Mouse (Mus musculus) frontal cortex, postnatal 25 days (tissue): ENCODE measurements around the gene Socs7.

Source experiments
- DNase-seq, 2 experiments: peaks; one replicate each; pipeline ENCODE4 v3.0.0; 2022; ENCODE audit warnings: low spot score in 2 of 2

The Socs7 gene

DNA sequence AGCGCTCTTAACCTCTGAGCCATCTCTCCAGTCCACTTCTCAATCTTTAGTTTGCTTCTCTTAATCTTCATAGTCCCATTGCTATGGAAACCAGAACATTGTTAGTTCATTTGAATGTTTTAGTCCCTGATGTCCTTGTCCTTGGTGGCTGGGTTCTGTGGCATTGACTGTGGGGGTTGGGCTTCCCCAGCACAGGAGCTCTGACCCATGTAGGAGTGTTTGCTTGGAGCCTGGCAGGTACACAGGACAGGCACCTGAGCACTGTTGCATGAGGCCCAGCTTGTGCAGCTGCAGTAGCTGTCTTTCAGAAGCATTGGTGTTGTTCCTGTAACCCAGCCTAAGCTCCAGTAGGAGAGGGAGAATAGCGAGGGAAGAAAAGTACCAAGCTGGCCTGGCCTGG is 25.5 kb downstream of the Socs7 start:
- DNase-seq: no peak

DNA sequence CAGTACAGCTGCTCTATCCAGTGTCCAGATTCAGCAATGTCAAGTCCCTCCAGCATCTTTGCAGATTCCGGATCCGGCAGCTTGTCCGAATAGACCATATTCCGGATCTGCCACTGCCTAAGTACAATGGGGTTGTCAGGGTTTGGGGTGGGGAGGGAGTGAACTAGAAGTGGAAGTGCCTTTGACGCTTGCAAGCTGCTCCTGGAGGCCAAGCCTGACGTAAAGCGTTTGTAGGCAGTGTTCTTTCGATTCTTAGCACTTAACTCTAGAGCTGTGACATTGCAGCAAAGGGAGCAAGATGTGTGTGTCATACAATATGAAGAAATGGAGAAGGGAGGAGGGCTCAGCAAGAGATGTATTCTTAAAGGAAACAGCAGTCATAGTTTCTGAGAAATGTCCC is 26.8 kb downstream of the Socs7 start:
- DNase-seq: no peak

DNA sequence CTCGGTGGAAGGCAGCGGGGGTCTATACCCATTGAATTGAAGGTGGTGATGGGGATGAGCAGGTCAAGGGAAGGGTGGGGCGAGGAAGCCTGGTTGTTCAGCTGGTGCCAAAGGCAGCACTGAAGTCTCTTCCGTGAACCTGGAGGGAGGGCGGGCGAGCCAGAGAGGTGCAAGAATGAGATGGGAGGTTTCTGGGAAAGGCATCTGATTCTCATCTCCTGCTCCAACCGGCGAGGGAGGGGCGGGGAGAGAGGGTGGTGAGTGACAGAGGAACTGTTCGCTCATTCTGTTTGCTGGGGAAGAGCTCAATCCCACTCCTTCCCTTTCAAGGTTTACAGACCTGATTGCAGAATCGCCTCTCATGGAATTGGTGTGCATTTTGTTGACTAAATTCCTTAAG is 31.3 kb downstream of the Socs7 start:
- peak in 1 of 2 experiments; percentile 38 for DNase-seq

DNA sequence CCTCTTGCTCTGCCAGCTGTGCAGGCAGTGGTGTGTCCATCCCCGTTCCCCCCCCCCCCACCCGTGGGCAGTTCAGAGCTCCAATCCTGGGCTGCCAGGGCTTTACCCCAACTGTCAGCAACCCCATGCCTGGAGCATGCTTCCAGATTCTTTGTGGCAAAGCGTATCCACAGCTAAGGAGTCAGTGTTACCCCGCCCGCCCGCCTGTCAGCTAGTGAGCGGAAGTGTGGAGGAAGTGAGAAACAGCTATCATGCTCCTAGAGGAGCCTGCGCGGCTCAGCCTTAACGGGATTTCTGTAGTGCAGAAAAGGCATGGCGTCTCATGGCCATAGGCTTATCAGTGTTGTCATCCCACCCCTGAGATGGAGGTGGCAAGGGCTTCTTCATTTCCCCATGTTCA is 31.8 kb downstream of the Socs7 start:
- peak; percentile 45 to 50 for DNase-seq

DNA sequence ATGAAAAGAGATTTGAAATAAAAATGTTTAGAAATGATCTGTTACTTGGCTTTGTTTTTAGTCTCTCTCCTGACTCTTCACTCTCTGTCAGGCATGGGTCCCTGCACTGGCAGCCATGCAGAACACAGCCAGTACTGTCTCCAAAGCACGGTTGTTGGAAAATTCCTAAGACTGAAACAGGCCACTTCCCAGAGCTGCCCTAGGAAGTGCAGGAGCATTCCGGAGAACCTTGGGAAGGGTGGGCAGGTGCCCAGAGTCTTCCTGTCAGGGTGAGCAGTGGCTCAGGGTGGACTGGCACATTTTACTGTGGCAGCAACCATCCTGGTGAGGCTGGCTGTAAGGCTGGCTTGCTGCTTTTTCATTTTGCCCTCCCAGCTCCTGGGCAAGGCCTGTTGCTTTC is 36.2 kb downstream of the Socs7 start:
- no peak for DNase-seq

DNA sequence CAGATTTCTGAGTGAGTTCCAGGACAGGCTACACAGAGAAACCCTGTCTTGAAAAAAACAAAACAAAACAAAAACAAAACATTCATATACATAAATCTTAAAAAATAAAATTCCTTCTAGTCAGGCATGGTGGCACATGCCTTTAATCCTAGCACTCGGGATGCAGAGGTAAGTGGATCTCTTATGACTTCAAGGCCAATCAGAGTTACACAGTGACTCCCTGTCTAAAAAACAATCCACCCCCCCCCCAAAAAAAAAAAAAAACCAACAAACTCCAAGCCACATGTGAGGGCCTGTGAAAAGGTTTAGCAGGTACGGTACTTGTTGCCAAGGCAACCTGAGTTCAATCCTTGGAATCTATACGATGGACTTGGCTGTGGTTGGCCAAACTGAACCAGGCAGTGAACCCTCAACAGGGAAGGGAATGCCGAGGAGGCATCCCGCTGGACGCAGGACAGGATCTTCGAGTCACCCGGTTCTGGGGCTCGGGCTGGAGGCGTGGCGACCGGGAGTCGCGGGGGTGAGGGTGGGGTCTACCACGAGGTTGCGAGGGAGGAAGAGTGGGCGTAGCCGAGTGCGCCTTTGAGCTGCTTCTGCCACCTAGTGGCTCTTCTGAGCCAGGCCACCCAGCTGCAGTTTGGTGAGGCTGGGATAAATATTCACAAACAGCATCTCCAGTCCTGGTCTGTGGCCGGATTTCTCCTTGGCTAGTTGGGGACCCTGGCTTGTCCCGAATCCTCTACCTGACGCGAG is 37.8 kb downstream of the Socs7 start:
- DNase-seq: peak; percentile 65 to 73

DNA sequence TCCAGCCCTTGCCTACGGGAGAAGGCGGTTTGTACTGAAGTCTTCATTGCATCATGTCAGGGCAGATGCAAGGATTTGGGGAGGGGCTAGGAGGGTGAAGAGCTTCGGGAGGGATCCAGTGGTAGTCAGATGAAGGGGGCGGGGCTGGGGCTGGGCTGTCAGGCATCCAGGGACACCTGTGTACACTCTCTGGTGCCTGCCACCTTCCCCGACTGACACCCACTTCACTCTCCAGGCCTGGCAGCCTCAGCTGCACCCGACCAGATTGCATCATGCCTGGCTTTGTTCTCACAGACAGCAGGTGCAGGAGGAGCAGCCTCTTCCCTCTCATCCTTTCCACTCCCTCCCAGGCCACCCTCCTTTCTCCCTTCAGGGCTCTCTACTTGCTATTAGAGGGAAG is 38.7 kb downstream of the Socs7 start:
- DNase-seq: no peak

DNA sequence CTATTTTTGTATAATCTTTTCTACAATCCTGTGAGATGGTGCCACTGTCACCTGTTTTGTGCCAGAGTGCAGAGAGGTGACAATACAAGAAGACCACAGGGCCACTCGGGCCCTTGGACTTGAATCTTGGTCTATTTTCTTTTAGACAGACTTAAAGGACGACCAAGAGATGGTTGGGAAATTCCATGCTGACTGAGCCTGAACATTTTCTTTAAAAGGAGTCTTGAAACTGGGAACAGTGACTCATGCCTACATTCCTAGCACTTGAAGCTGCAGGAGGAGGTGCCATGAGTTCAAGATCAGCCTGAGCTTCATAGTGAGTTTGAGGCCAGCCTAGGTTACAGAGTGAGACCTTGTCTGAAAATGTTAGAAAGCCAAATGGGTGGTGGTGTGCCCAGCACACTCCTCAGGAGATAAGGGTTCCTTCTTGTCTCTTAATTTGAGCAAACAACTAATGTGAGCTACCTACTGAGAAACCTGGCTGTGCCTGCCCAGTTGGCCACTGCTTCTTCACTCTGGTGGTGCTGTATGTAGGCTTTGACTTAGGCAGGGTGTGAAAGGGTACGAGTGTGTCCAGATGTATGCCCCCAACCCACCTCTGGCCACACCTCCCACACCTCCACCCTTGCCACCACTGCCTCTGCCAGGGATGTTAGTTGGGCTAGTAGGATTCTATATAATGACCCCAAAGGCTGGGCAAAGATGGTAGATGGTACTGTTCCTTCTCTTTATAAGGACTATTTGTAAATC is 39.5 kb downstream of the Socs7 start:
- DNase-seq: no peak

DNA sequence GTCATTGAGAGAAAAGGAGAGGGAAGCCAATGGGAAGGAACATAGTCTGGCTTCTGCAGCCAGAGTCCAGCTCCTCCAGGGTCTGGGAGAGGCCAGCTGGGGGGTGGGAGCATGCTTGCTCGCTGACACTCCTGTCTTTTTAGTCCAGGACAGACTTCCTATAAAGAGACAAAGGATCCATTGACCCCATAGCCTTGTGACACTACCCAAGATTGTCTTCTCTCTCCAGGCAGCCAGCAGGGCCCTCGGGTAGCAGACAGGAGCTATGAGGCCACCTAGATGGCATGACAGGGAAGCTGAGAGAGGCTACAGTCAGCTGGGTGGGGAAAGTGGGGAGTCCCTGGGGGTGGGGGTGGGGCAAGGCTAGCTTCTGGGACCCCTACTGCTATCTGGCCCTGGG is 40.4 kb downstream of the Socs7 start:
- DNase-seq: no peak

DNA sequence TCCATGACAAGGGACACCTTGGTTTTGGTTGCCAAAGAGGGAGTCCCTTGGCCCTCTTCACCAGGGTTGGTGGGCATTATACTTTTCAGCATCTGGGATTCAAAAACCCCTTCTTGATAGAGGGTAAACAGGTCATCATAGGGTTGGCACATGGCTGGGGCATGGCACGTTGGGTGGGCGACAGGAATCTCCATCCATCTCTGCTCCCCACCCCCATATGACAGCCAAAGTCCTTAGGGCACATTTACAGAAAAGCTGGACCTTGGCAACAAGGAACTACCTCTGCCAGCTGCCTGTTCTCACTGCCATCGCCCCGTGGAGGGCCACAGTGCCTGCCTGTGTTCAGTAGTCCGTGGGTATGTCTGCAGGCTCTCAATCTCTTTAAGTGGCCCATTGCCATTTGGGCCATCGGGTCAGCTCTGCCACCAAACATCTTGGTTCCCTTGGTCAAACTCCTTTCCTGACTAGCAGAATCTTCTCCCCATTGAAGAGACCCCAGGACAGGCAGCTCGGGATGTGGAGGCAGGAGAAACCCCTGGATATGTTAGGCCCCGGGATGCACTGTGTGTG is 41.3 kb downstream of the Socs7 start:
- DNase-seq: no peak

DNA sequence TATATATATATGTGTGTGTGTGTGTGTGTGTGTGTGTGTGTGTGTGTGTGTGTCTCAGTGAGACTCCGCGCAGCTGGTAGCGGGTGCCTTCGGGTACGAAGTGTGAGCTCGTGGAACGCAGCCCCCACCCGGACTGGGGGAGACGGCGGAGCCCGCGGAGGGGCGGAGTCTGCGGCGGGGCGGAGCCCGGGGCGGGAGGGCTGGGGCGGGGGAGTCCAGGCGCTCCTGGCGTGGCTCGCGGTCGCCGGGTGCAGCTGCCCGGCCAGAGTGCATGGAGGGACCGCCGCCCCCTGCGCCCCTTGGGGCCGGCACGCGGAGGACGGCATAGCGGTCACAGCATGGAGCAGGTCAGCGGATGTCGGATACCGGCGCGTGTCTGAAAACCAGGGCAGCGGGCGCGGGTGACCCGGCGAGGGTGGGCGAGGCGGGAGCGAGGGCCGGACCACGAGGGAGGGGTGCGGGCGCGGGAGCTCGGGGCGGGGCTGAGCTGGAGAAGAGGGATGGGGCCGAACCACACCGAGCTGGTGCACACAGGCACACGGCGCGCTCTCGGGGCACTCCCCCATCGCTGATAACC is 41.9 kb downstream of the Socs7 start:
- no peak for DNase-seq

DNA sequence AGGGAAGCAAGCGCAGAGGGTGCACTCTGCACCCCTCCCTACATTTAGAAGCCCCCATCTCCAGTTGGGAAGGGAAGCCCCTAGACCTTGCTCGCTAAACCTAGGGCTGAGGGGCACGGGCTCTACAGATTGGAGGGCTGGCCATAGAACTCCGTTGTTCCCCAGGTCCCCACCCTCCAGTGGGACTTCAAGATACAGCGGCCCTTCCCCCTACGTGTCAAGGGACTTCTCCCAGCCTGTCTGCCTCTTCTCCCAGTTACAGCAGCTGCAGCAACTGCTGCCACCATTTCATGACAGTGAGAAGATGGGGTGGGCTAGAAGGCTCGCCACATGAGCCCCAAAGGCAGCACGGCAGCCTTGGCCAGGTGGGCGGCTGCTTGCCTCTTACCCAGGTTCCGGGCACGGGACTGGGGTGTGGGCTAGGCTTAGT is 42.4 kb downstream of the Socs7 start:
- DNase-seq: no peak

DNA sequence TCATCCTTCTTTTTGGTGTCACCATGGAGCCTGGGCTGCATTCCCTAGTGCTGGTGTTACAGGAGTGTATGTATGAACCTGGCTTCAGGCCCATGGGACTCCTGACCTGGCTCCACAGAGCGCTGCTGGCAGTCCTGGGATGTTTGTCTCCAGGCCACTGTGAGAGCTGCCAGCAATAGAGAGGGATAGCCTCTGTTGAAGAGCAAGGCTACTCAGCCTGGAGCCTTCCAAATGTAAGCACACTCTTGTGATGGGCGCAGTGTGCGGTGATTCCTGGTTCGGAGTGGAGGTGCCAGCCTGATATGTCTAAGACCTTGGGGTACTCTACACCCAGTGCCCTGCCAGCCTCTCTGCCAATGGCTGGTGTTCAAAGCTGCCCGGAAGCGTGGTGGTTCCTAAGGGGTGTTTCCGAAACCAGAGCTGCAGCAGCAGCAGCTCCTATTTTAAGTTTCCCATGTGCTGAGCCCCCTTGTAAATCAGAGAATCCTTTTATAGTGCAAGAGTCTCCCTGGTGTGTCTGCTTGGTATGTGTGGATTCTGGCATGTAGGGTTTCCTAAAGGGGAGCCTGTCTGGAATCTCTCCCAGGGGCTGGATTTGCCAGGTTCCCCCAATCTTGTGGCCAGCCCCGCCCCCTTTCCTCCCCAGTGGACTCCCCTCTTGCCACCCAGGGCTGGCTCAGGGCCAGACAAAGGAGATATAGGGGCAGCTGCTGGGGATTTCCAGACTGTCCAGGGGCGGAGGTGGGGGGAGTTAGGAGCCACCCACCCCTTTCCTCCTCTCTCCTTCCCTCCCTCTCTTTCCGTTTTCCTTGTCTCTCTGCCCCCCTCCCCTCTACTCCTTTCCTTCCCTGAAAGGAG is 44.0 kb downstream of the Socs7 start:
- DNase-seq: no peak

DNA sequence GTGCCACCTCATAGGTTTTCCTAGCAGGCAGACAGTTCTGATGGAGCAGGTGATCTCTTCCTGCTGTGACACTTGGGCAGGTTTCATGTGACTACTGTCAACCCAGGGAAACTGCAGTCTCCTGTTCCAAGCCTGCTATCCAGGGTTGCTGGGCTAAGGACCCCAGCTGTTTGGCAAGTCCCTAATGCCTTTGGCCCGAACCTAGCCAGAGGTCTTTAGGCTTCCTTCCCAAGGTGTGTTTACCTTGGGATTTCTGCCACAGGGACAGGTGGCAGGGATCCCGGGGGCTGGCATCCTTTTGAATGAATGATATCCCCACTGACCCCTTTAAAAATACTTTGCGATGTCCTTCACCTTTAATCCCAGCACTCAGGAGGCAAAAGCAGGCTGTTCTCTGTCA is 45.1 kb downstream of the Socs7 start:
- no peak for DNase-seq

DNA sequence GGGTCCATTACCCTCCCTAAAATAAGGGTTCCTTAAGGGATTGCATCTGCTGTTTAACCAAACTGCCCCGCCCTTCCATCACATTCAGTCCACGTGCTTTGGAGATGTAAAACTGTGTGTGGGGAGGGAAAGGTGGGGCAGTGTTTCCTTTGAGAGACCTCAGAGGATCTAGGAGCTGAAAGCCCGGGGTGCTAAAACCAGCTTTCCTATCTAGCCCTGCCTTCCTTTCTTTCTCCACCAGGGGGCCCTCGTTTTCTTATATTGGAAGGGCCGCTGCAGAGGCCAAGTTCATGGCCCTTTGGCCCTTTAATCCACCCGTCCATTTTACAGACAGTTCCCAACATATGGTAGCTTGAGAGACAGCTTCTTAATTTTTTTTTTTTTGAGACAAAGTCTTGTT is 45.8 kb downstream of the Socs7 start:
- peak; percentile 64 to 74 for DNase-seq

DNA sequence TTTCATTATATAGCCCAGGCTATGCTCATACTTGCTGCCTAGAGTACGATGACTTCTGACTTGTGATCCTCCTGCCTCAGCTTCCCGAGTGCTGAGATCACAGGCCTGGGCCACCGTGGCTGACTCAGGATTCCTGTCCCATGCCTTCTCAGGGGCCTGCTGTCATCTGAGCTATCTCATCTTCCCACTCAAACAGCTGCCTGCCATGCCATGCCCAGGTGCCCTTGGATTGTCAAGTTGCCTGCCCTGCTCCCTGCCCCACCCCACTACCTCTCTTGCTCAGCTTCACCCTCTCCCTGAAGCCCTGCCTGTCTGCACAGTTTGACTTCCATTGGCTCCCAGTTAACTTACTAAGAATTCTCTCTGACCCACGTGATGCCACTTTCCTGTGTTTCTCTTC is 48.6 kb downstream of the Socs7 start:
- no peak for DNase-seq

DNA sequence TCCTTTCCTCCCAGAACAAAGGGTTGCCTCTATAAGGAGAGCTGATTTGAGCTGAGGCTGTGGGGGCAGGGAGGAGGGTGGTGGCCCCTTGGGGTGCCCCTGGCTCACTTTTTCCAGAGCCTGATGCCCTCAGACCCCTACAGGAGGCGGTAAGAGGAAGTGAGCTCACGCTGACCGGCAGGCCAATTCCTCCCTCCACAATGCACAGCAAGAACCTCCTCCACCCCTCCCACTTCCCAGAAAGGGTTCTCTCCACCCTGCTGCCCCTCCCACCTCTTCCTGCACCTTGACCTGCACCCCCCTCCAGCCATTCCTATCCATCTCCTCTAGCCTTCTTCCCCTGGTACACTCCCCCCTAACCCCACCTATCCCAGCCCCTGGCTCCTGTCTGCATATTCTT is 49.8 kb downstream of the Socs7 start:
- DNase-seq: no peak

DNA sequence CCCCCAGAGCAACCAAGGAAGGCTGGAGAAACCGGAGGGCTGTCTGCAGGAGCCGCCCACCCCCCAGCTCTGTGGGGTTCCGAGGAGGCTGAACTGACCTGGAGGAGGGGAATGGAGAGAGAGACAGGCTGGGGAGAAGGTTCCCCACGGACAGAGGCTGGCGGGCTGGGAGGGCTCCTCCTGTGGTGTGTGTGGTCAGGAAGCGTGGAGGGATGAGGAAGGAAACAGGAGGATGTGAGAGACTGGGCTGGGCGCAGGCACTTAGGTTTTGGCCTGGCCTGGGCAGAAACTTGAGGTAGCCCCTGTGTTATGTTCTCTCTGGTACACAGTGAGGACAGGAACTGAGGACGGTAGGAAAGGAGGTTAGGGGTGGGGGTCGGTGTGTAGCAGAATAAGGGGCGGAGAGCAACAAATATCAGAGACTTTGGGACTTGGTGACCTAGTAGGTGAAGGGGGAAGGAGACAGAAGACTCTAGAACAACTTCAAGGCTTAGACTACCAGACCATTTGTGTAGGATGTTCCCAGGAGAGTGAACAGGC is 50.5 kb downstream of the Socs7 start:
- no peak for DNase-seq

DNA sequence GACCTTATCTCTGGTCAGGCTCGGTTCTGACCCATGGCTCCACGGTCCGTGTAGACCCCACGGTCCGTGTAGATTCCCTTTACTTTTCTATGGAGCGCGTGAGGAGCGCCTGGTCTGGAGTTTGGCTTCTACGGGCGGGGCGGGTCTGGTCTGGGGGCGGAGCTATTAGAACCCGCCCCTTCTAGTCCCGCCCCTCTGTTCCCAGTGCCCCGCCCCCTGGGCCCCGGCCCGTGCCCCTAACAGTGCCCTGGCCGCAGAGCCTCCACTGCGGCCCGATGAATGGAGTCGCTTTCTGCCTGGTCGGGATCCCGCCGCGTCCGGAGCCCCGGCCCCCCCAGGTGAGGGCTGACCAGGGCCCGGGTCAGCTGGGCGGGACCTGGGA is 53.0 kb downstream of the Socs7 start, which contains the start of gene Arhgap23:
Arhgap23 (plus strand) TSS at position 204 of the 382 bp plus-strand sequence.
- no peak for DNase-seq

DNA sequence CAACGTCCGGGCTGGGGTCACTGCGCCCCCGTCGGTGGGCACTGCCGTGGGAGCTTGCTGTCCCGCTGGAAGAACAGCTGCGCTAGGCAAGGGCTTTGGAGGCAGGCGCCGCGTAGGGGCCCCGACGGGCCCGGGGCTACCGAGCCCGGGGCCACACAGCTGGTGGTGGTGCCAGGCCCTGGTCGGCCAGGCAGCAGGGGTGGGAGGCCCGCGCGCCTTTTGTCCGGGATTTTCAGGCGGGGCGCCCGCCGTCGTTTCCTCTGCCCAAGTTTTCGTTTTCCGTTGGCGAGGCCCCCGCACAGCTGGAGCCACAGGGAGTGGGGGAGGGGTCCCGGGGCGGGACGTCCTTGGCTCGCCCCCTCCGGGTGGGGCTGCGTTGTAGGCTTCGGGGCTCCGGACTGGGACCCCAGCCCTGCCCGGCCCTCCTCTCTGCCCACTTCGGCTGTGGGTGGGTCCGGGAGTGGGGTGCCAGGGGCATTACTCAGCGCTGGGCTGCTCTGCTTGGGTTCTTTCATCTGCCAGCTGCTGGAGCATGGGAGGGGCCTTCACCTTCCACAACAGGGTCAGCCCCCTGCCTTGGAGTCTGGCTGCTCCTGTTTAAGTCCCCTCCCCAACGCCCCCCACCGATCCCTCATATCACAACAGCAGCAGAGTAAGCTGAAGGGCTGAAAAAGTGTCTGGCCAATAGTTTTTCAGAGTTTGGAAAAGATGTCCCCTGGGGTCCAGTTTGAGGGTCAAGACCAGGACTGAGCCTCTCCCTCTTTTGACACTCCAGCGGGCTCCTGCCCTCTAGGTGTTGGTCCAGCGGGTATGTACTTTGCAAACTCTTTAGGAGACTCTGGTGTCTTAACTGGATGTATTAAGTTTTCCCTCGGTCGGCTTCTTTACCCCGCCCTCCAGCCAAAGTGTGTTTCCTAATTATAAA is 53.6 kb downstream of the Socs7 start:
- no peak for DNase-seq
